Mouse (Mus musculus) megakaryocyte, embryonic 14.5 days (primary cell): ENCODE measurements around the gene Tmem30a.

ENCODE experiments used
- FLI1 ChIP-seq: IDR thresholded peaks from 2 replicates; pipeline ENCODE4 v1.6.1; 2012; ENCODE audit warnings: low read length, inconsistent platforms, mixed read lengths
- GATA1 ChIP-seq: IDR thresholded peaks from 3 replicates; pipeline ENCODE4 v1.6.1; 2012; ENCODE audit warnings: mixed read lengths, low read length, inconsistent platforms, borderline replicate concordance

DNA sequence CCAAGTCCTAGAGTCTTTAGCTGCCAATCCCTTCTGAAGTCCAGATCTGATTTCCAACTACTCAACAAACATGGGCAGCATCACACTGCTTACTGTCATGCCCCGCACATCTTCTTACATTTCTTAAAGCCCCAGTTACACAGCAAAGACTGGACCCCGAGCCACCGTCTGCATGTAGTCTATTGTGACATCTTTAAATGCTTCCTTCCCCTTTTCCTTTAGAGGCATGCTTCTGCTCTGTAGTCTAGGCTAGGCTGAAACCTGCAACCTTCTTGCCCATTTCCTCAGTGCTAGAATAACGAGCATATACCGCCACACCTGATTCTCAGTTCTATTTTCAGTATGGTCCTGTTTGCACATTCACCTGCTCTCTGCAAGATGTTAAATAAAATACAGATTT lies 23.2 kb upstream of the Tmem30a start:
- TF ChIP-seq GATA1: no peak
- no peak for TF ChIP-seq FLI1
